Mouse (Mus musculus) midbrain, embryonic 14.5 days (tissue): ENCODE data around the gene Olfr223. TPM values are rescaled to one million over a fixed set of nuclear protein-coding genes. Genes with fewer than 3 reads are reported as not detected.
"Not testable (repeated sequence)": the region's sequence is repeated elsewhere in the genome, so short reads cannot be mapped to it uniquely, and the experiment has no call there.

Experiments used
- ATAC-seq: fragments of 200-750 bp; cut with Nextera tagmentation; 2 replicates; pipeline ENCODE4 v1.8.0; 2017; ENCODE audit warnings: moderate number of reproducible peaks, moderate library complexity; ENCODE audit not compliant: low FRiP score, low TSS enrichment
- DNase-seq: peaks from one replicate; pipeline ENCODE4 v3.0.0-alpha.2; 2015
- H3K27ac ChIP-seq: fragments of 300-500 bp; sonication (generic); replicated peaks from 2 replicates; pipeline ENCODE4 v1.5.1; 2014; ENCODE audit warnings: mild to moderate bottlenecking, low read depth, low read length, moderate library complexity
- H3K27me3 ChIP-seq: fragments of 300-500 bp; sonication (generic); 2 replicates; pipeline ENCODE4 v1.6.1; 2014; ENCODE audit warnings: low read length, control low read depth, mixed read lengths; ENCODE audit not compliant: control insufficient read depth, insufficient read depth
- H3K36me3 ChIP-seq: fragments of 300-500 bp; sonication (generic); 2 replicates; pipeline ENCODE4 v1.6.1; 2014; ENCODE audit warnings: low read length, control low read depth; ENCODE audit not compliant: control insufficient read depth, insufficient read depth
- H3K4me1 ChIP-seq: fragments of 300-500 bp; sonication (generic); 2 replicates; pipeline ENCODE4 v1.6.1; 2014; ENCODE audit warnings: mild to moderate bottlenecking, antibody characterized with exemption, low read length, control low read depth; ENCODE audit not compliant: control insufficient read depth, insufficient read depth
- H3K4me2 ChIP-seq: fragments of 300-500 bp; sonication (generic); 2 replicates; pipeline ENCODE4 v1.6.1; 2014; ENCODE audit warnings: mild to moderate bottlenecking, low read length, moderate library complexity
- H3K4me3 ChIP-seq: fragments of 300-500 bp; sonication (generic); replicated peaks from 2 replicates; pipeline ENCODE4 v1.5.1; 2014; ENCODE audit warnings: low read depth, low read length
- H3K9ac ChIP-seq: fragments of 300-500 bp; sonication (generic); replicated peaks from 2 replicates; pipeline ENCODE4 v1.6.1; 2014; ENCODE audit warnings: mild to moderate bottlenecking, low read length, moderate library complexity
- H3K9me3 ChIP-seq: fragments of 300-500 bp; sonication (generic); 2 replicates; pipeline ENCODE4 v1.6.1; 2016; ENCODE audit warnings: low read length, control low read depth, mixed read lengths; ENCODE audit not compliant: control insufficient read depth
- WGBS: fragments of 180-500 bp; shearing (Covaris S2); extraction: QIAGEN DNeasy Blood & Tissue Kit; methylation state at CpG from one replicate; pipeline ENCODE4 v1.1.7; 2014; 5-methylcytosine and 5-hydroxymethylcytosine counted together
- polyA plus RNA-seq: library from polyadenylated mRNA; unstranded; fragments of >200 nt; fragmentation: Nextera tagmentation; extraction: Ambion mirVana; gene quantifications from 2 replicates; pipeline ENCODE4 v1.2.1, GENCODE M21; 2014

Olfr223 gene
- polyA plus RNA-seq, 1 experiment from 2014 or later = not detected

DNA sequence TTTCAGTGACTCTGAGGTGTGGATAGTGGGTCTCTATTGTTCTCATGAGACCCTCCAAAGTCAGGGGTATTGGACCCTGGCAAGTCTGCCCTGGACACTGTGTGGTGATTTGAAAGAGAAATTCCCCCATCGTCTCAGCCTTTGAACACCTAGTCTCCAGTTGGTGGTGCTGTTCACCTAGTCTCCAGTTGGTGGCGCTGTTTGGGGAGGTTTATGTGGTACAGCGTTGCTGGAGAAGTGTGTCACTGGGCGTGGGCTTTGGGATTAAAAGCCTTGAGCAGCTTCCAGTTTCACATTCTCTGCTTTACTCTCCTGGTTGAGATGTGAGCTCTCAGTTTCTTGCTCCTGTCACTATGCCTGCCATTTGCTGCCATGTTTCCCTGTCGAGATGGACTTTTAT lies 39.9 kb upstream of the Olfr223 start:
- ATAC-seq = no peak
- H3K9me3 ChIP-seq = no peaks in the 10 kb centered on the region
- no peak overlapping the region for H3K27ac ChIP-seq
- H3K27me3 ChIP-seq = no peaks in the 10 kb centered on the region
- H3K9ac ChIP-seq = no peak overlapping the region
- peak; percentile 61 for DNase-seq
- WGBS = 25% methylated on average over 5 of the region's 5 CpGs
- no peaks in the 10 kb centered on the region for H3K36me3 ChIP-seq
- no peaks in the 10 kb centered on the region for H3K4me1 ChIP-seq
- H3K4me3 ChIP-seq = no peak overlapping the region
- no peak overlapping the region for H3K4me2 ChIP-seq

DNA sequence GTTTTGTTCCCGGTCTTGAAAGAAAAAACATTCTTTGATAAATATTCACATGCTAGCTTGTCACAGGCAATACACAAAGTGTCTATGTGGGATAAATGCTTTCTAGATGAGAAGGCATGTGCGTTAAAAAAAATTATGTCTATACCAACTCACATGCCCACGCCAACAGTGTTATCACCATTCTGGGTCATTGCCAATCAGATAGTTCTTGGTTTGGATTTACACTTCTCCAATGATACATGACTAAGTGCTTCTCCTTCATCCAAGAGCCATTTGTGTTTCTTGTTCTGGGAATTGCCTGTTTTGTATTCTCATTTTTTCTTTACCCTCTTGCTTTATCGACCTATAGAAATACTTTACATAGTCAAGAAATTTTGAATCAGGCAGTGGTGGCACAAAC lies 38.9 kb upstream of the Olfr223 start:
- Histone ChIP-seq H3K4me2 (no peak overlapping the region), H3K27ac (no peak overlapping the region), H3K36me3 (no peaks in the 10 kb centered on the region), H3K4me3 (no peak overlapping the region), H3K9me3 (no peaks in the 10 kb centered on the region), H3K27me3 (no peaks in the 10 kb centered on the region), H3K4me1 (no peaks in the 10 kb centered on the region), H3K9ac (no peak overlapping the region)
- 86% methylated on average over 4 of the region's 4 CpGs for WGBS
- no peak for ATAC-seq
- no peak for DNase-seq

DNA sequence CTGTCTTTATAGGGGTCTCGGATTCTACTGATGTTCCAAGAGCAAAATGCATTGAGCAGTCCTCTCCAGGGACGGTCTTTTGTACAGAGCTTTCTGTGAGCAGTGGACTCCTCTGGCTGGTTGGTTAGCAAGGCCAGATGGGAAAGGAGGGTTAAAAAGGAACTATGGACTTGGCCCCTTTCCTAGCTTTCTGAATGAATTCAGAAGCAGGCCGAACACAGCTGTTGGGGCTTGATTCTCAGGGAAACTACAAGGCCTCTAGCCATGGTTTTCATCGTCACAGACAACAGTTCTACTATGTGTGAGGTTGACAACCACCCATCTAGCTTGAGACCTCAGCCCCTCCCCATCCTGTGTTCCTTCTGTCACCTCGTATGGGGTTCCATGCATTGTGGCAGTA lies 36.8 kb upstream of the Olfr223 start:
- Histone ChIP-seq H3K4me3 (no peak overlapping the region), H3K9ac (no peak overlapping the region), H3K36me3 (no peaks in the 10 kb centered on the region), H3K4me2 (no peak overlapping the region), H3K4me1 (no peaks in the 10 kb centered on the region), H3K27me3 (no peaks in the 10 kb centered on the region), H3K27ac (no peak overlapping the region), H3K9me3 (no peaks in the 10 kb centered on the region)
- ATAC-seq (no peak), DNase-seq (peak; percentile 2)
- 81% methylated on average over 5 of the region's 5 CpGs for WGBS

DNA sequence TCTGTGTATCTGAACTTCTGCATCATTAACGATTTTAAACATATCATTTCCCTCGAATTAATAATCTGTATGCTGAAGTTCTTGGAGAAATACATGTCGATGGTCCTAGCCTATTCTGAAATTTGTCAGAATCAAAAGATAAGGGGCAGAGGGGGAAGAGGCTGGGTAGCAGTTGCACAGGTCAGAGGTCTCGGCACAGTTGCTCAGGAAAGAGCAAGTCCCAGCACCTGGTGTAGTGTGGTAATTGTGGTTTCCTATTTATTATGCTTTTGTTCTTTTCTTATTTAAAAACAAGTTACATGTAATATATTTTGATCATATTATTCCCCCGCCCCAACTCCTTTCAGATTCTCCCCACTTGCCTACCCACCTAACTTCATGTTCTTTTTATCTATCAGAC lies 35.1 kb upstream of the Olfr223 start:
- H3K4me1 ChIP-seq = no peaks in the 10 kb centered on the region
- no peak overlapping the region for H3K9ac ChIP-seq
- H3K27ac ChIP-seq = no peak overlapping the region
- H3K4me2 ChIP-seq = no peak overlapping the region
- H3K4me3 ChIP-seq = no peak overlapping the region
- WGBS = 83% methylated on average over 5 of the region's 5 CpGs
- H3K27me3 ChIP-seq = no peaks in the 10 kb centered on the region
- ATAC-seq (no peak), DNase-seq (no peak)
- H3K36me3 ChIP-seq = no peaks in the 10 kb centered on the region
- H3K9me3 ChIP-seq = no peaks in the 10 kb centered on the region

DNA sequence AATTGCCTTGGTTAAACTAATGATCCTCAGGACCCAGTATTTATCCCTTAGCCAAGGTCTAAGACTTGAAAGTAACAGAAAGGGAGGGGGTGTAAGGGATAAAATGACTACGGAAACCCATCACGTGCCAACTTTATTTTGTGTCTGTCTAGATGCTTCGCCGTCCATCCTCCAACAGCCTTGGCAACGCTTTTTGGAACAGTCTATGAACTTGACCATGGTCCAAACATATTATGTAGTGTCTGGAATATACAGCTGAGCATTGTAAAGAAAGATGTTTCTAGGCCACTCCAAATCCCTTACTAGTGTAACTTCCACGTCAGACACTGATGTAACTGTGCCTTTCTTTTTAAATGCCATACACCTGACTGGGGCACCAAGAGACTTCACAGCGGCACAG lies 33.1 kb upstream of the Olfr223 start:
- Histone ChIP-seq H3K9ac (no peak overlapping the region), H3K4me1 (no peaks in the 10 kb centered on the region), H3K4me2 (no peak overlapping the region), H3K36me3 (no peaks in the 10 kb centered on the region), H3K27me3 (no peaks in the 10 kb centered on the region), H3K9me3 (no peaks in the 10 kb centered on the region), H3K27ac (no peak overlapping the region), H3K4me3 (no peak overlapping the region)
- DNase-seq (no peak), ATAC-seq (no peak)
- WGBS = 82% methylated on average over 7 of the region's 7 CpGs

DNA sequence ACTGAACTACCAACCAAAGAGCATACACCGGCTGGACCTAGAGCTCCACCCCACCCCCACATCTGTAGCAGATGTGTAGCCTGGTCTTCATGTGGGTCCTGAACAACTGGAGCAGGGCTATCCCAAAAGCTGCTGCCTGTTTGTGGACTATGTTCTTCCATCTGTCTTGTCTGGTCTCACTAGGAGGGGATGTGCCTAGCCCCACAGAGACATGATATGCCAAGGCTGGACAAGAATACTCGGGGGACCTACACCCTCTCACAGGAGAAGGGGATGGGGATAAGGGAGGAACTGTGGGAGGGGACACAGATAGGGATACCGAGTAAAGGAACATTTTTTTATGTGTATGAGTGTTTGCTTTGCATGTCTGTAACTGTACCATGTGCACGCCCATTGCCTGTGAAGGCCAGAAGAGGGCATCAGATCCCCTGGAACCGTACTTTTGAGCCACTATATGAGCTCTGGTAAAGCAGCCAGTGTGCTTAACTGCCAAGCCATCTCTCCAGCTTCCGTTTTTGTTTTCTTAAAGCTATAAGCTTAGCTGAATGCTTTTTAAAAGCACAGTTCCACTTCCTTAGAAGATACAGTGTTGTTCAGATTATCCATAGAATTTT lies 31.0 kb upstream of the Olfr223 start:
- WGBS = 41% methylated on average over 6 of the region's 6 CpGs
- no peak for ATAC-seq
- no peaks in the 10 kb centered on the region for H3K4me1 ChIP-seq

DNA sequence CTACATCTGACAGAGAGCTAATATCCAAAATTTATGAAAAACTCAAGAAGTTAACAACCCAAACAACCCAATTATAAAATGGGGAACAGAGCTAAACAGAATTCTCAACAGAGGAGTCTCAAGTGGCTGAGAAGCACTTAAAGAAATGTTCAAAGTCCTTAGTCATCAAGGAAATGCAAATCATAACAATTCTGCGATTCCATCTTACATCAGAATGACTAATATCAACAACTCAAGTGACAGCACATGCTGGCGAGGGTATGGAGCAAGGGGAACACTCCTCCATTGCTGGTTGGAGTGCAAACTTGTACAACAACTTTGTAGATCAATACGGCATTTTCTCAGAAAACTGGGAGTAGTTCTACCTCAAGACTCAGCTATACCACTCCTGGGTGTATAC lies 29.1 kb upstream of the Olfr223 start:
- Histone ChIP-seq H3K4me2 (no peak overlapping the region), H3K4me3 (no peak overlapping the region), H3K27me3 (no peaks in the 10 kb centered on the region), H3K4me1 (no peaks in the 10 kb centered on the region), H3K36me3 (no peaks in the 10 kb centered on the region), H3K9me3 (no peaks in the 10 kb centered on the region), H3K9ac (no peak overlapping the region), H3K27ac (no peak overlapping the region)
- WGBS = 85% methylated on average over 3 of the region's 3 CpGs
- DNase-seq = no peak
- ATAC-seq = no peak

More for the DNA sequence above, 31.0 kb upstream of the Olfr223 start:
- peak; percentile 83 for DNase-seq
- H3K27me3 ChIP-seq = no peaks in the 10 kb centered on the region
- H3K4me3 ChIP-seq = no peak overlapping the region
- no peaks in the 10 kb centered on the region for H3K36me3 ChIP-seq
- H3K9me3 ChIP-seq = no peaks in the 10 kb centered on the region
- H3K4me2 ChIP-seq = no peak overlapping the region
- no peak overlapping the region for H3K9ac ChIP-seq
- H3K27ac ChIP-seq = no peak overlapping the region

DNA sequence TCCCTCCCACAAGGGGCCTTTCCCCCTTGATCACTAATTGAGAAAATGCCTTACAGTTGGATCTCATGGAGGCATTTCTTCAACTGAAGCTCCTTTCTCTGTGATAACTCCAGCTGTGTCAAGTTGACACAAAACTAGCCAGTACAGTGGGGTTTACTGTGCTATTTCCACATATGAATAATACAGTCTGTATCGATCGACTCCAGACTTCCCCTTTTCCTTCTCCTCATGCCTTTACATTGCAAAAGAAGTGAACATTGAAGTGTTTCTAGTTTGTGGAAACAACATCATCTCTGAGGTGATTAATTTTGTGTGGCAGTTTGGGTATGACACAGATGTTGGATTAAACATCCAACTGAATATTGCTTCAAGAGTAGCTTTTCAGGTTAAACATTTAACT lies 23.9 kb upstream of the Olfr223 start:
- not testable (repeated sequence) for ATAC-seq, H3K4me2 ChIP-seq, H3K4me3 ChIP-seq, H3K27me3 ChIP-seq, H3K36me3 ChIP-seq, H3K4me1 ChIP-seq, H3K27ac ChIP-seq, DNase-seq, H3K9me3 ChIP-seq, H3K9ac ChIP-seq
- WGBS = 94% methylated on average over 2 of the region's 2 CpGs

DNA sequence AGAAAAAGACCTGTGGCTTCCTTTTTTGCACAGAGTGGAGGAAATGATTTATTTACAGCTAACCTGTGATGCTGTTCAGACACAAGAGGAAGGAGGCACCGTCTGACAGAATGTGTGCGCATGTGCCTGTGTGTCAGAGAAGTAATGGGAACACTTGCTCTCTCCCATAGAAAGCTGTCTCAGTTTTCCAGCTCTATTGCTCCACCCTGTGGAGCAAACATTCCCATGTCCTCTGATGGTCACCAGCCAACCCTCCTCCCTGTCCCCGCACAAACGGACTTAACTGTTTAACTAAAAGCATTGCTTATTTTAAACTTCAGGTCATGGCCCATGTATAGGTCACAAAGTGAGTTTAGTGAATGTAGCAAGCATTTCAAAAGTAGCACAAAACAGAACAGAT lies 21.0 kb upstream of the Olfr223 start:
- WGBS = 71% methylated on average over 4 of the region's 4 CpGs
- H3K36me3 ChIP-seq = no peaks in the 10 kb centered on the region
- H3K4me2 ChIP-seq = no peak overlapping the region
- no peak overlapping the region for H3K4me3 ChIP-seq
- H3K4me1 ChIP-seq = no peaks in the 10 kb centered on the region
- H3K9me3 ChIP-seq = no peaks in the 10 kb centered on the region
- DNase-seq (peak; percentile 49), ATAC-seq (no peak)
- H3K9ac ChIP-seq = no peak overlapping the region
- H3K27me3 ChIP-seq = no peaks in the 10 kb centered on the region
- H3K27ac ChIP-seq = no peak overlapping the region
